Mouse (Mus musculus) ovary, postnatal 36 days (tissue): Measurements from ENCODE around the gene Olfr1357.
"Not testable (repeated sequence)": the region's sequence is repeated elsewhere in the genome, so short reads cannot be mapped to it uniquely, and the experiment has no call there.

ENCODE experiments used
- DNase-seq: peaks from one replicate; pipeline ENCODE4 v3.0.0; 2022; ENCODE audit warnings: low spot score, mixed read lengths

Gene Olfr1357

DNA sequence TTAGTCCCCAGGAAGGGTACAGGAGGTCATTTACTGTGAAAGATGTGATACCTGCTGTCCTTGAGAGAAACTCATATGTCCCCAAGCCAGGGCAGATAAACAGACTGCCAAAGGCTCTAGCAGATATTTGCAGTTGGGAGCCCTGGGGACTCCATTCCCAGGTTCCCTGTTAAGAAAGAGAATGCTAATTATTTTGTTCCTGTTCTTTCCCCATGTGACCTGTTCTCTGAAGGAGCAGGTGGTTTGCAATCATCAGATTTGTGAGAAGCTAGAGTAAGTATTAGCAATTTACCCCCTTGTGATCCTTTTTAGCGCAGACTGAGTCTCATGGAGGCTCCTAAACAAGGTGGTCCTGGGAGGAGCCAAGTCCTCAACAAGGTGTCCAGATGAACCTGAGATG lies at the start of gene Olfr1357:
Gene Olfr1357 (minus strand): TSS at position 101 of the 400 bp plus-strand sequence.
- no peak for DNase-seq

DNA sequence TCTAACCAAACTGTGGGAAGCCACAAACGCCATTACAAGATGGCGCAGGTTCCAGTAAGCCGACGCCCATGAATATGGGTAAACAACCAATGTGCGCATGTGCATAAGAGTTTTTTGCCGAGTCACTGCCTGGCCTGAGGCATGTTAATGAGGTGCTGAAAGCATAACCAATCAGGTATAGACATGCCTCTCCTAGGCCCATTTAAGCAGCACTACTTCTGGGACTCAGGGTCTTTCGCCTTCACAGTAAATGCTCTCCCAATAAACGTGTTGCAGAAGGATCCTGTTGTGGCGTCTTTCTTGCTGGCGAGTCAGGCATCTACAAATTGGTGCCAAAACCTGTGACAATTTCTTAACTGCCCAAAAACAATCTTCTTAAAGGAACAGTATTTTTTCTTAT lies 48.8 kb upstream of the Olfr1357 start:
- not testable (repeated sequence) for DNase-seq

DNA sequence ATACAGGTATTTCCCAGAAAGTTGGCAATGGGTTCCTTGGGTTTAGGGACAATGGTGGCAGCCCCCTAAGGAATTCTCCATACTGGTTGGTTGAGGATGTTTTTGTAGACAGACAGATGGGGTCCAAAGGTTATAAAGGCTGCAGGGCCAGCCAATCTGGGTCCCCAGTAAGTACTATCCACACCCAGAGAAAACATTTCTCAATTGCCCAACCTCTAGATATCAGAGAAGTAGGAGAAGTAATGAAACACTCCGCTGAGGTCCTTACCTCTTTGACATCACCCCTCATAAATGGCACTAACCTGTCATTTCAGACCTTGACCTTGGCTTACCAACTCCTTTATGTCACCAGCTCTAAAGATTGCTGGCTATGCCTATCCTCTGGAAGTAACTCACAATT lies 46.7 kb upstream of the Olfr1357 start:
- no peak for DNase-seq

DNA sequence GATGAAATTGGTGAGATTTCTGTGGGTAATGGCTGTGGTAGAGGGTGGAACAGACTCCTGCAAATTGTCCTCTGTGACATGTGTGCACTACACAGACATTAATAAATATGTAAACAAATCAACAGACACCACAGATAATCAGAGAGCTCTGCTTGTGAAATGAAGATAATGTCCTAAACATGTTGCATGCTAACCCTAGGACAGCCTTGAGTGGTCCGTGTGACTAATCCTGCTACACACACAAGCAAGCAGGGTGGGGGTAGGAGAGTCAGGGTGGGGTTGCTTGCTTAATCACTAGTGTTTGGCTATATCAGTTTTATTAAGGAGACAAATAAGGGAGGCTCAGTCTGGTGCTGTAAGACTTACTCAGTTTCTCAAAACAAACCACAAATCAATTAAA lies 43.3 kb upstream of the Olfr1357 start:
- no peak for DNase-seq

DNA sequence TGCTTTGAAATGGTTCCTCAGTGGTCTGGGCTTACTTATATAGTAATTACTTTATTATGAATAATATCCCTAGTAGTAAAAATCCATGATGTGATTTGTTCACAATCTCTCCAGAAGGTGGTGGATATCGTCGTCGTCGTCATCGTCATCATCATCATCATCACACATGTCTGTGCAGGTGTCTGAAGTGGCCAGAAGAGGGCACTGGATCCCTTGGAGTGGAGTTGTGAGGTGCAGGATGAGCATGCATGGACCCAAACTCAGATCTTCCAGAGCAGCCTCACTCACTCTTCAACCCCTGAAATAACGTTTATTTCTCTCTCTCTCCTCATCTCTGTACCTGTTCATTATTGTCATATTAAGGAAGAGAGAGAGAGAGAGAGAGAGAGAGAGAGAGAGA lies 14.4 kb upstream of the Olfr1357 start:
- peak; percentile 20 for DNase-seq

DNA sequence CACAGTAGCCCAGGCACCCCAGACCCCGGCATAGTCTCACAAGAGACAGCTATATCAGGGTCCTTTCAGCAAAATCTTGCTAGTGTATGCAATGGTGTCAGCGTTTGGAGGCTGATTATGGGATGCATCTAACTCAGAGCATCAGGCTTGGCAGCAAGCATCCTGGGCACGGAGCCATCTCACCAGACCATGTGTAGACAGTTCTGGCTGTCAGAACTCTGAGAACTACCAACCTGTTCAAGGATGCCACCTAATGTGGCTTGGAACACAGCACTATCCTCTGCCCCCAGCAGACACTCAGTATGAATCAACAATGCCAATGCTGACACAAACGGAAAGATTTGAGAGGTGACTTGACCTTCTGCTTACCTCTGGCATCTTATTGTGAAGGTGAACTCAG lies 12.3 kb upstream of the Olfr1357 start:
- no peak for DNase-seq

DNA sequence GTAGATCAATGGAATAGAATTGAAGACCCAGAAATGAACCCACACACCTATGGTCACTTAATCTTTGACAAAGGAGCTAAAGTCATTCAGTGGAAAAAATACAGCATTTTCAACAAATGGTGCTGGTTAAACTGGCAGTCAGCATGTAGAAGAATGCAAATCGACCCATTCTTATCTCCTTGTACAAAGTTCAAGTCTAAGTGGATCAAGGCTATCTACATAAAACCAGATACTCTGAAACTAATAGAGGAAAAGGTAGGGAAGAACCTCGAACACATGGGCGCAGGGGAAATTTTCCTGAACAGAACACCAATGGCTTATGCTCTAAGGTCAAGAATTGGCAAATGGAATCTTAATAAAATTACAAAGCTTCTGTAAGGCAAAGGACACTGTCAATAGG lies 5.3 kb upstream of the Olfr1357 start:
- DNase-seq = not testable (repeated sequence)

DNA sequence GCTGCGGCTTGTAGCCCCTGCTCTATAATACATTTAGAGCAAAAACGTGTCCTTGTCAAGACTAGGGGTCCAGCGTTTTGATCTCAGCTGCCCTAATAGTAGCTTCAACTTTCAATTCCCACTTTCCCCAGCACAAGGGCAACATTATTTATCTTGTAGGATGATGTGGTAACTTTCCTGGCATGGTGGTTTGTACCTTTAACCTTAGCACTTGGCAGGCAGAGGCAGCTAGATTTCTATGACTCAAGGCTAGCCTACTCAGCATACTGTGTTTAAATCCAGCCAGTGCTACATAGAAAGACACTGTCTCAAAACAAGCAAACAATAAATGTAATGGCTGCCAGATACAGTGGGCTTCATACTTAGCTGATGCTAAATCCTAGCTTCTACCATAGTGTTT lies 10.3 kb downstream of the Olfr1357 start:
- DNase-seq = no peak

DNA sequence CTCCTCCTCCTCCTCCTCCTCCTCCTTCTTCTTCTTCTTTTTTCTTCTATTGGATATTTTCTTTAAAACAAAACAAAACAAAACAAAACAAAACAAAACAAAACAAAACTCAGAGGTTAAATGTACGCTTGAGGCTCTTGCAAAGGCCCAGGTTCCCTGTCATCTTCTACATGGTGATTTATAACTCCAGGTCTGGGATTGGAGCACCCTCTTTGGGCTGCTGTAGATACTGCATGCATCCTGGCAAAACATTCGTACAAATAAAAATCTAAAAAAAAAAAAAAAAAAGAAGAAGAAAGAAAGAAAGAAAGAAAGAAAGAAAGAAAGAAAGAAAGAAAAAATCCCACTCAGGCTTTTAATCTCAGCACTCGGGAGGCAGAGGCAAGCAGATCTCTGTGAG lies 12.8 kb downstream of the Olfr1357 start:
- peak; percentile 28 for DNase-seq

DNA sequence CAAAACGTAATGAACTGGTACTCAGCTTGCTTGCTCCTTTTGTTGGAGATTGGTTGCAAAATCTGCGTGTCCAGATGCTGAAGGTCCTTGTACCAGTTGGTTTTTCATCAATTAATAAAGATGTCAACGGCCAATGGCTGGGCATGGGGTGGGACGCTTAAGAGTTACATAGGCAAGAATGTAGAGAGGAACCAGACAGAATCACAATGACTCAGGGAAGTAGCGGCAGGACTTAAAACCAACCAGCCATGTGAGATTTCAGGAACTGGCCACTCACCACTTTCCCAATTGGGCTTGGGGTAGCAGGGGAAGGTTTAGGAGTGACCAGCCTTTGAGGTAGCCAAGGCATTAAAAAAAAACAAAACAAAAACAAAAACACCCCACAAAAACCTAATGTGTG lies 18.0 kb downstream of the Olfr1357 start:
- DNase-seq = no peak

DNA sequence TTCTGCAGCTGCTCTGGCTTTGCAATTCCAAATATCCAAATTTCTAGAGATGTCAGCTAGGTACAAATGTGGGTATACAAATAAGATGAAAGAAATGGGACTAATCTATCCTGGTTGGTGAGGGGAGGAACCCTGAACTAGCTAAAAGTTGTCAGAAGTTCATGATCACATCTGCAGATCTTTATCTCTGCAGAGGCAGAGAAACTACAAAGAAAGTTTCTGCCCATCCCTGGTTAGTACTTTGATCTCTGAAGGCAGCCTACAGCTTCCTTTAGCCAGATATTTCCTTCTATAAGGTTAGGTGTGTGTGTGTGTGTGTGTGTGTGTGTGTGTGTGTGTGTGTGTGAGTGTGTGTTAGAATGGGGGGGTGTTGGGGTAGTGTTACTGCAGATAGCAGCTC lies 23.3 kb downstream of the Olfr1357 start:
- no peak for DNase-seq

DNA sequence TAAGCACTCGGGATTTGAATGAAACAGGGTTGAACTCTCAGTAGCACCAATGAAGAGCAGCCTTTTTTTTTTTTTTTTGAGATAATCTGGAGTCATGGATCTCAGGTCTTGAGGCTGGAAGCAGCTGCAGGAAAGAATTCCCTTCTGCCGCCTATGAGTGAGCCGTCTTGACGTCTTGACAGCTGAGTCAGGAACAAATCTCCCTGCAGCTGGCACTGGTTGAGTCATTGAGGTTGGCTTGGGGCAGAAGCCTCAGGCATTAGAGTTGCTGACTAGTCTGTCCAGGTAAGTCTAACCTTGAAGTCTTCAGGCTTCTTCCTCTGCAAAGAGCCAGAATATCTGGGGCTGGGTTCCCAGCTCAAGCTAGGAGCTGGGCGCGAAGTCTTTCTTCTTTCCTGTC lies 23.7 kb downstream of the Olfr1357 start:
- DNase-seq = no peak

DNA sequence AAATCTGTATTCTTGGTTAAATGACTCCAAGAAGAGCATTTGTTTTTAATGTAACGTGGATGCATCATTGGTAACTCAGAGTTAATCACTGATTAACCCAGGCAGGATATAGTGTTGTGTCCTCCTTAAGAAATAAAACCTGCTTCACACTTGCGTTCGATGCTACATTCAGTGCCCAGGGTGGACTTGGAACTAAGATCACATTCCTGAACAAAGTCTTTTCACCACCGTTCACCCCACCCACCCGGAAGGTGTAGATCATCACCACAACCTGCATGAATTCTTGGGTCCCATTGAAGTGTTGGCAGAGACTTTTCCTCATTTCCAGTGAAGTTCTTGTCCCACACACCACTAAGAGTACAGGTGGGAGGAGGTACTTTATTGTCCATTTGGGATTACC lies 24.1 kb downstream of the Olfr1357 start:
- no peak for DNase-seq

DNA sequence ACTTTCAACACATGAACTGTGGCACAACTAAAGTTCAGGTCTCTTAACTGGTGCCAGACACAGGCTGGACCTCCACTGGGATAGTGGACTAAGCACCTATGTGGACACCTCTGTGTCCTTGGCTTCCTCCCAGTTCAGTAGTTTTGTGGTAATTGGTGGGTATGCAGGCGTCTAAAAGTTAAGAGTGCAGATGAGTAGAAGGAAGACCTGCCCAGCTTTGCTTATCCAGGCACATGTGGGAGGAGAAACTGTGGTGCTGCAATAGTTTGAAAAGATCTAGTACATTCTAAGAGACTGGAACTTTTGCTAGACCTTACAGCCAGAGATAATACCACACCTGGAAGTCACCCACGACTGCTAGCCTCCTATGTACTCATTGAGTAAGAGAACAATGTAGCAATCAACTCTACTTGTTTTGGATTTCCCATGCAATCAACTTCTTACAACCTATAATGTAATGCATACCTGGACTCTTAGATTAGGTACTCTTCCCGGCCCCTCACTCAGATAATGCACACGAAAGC lies 25.0 kb downstream of the Olfr1357 start:
- no peak for DNase-seq

DNA sequence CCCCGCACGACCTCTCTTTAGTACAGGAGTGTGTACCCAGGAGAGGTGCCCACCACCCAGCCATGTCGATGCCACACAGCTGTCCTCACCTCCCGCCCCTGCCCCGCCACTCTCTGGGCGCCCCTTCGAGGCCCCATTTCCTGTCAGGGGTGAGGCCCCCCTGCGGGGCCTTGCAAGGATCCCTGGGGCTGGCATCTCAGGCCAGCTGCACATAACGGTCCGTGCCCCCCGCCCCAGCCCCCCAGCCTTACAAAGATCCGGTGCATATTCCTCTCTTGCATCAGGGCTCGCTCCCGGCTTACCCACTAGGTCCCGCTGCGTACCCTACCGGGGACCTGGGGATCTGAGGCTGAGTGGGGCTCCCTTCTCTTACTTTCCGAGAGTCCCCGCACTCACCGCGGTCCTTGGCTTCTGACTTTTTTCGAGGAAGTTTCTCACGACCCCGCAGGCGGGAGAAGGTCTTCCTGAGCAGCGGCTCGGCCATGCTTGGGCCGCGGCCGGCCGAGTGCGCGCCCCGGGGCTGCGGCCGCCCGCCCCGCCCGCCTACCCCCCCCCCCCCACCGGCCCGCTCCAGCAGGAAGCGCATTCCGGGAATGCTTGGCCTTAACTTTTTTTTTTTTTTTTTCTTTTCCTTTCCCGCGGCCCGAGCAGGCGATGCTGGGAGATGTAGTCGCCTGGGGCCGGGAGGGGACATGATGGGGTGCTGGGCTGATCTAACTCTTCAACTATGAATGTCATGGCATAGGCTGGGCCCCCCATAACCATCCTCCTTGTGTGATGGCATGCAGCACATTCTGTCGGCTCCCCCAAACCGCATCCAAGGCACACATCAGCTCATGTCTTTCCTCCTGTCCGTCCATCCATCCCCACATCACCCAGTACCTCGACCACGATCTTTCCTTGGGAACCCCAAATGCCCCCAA lies 26.2 kb downstream of the Olfr1357 start, which contains the start of gene Syde1:
Gene Syde1 (minus strand): TSS at position 559 of the 923 bp plus-strand sequence.
- peak; percentile 60 for DNase-seq

DNA sequence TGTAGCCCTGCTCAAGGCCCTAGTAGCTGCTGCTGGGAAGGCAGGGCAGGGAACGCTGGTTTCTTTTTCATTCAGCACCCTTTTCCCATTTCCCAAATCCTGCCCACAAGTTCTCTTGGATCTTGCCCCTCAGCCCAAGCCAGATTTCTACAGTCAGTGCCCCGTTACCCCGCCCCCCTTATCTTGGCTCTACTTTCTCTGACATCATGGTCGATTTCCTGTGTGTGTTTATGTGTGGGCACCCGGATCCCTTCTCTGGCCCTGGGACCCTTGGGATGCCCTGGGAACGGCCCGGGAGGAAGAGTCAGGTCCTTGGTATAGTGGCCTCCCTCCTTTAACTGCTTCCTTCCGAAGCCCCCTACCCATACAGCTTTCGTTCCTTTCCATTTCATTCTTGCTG lies 27.1 kb downstream of the Olfr1357 start:
- DNase-seq = no peak

DNA sequence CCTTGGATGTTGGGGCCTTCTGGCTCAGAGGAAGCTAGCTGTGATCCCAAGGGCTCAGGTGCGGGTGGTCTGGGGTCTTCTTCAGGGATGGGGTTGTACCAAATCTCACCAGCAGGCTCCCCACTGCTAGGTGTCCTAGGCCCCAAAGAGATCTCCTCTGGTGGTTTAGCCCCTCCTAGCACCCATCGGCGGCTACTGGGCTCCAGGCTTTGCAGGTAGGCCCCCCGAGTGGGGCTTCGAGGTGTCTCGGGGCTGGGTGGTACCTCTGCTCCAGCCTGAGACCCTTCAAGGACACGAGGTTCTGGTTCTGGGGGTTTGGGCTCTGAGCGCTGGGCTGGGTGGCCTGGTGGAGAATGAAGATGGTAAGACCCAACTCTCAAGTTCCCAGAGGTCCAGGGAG lies 28.0 kb downstream of the Olfr1357 start:
- DNase-seq = no peak

DNA sequence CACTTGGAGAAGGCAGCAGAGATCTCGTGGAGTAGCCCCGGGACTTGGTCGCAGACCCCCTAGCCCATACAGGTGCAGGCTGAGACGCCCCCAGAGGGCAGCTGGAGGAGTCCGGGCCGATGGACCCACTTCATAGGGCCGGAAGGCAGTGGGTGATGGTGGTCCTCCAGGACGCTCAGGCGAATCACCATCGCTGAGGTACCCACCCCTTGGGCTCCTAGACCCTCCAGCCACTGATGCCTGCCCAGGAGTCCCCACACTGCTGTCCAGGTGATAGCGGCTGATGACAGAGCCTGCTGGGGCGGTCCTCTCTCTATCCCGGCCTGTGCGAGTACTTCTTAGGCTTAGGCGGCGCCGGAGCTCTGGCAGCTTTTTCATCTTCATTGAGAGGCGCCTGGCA lies 28.6 kb downstream of the Olfr1357 start:
- no peak for DNase-seq

DNA sequence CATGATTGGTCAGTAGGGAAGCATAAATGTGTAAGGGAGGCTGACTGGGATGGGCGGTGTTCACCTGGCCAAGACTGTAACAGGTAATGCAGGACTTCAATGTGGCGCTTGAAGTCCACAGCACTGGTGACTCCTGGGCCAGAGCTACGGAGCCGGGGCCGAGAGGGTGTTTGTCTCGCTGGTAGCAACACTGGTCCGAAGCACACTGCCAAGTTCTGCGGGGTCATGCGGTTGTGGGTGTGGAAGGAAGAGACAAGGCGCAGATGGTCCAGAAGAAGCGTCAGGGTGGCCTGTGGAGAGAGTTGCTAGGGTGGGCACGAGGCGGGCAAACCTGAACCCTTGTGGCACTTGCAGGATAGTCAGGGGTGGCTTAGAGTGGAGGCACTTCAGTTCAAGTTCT lies 31.8 kb downstream of the Olfr1357 start:
- no peak for DNase-seq

DNA sequence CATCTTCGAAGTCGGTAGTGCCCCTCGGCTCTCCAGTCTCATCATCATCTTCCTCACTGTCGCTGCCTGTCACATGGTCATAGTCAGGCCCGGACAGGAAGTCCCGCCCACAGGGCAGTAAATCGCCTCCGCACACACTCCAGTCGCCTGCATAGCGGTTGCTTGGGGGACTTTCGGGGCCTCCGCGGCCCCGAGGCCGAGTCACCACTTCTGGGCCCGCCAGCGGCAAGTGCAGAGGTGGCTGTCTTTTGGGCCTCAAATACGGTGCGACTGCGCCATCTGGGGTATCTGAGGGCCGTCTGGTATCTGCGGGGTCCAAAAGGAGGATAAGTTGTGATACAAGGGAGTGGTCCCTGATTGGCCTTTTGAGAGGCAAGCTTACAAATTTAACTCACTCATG lies 32.3 kb downstream of the Olfr1357 start:
- no peak for DNase-seq

DNA sequence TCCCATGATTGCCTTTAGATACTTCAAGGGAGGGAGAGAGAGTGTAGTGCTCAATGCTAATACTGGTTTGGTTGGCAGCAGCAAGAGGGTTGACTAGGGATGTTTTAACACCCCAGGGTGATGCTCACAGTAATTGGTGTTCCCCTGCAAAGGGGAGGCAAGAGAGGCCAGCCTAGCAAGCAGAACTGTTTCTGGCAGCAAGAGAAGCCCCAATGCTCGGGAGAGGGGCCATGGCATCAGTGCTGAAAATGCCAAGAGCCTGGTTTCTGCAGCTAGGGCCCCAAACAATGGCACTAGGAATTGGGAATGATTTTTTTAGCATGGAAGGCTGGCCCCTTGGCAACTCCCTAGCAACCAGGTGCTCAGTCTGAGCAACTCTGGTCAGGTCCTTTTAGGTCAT lies 32.9 kb downstream of the Olfr1357 start:
- DNase-seq = no peak

DNA sequence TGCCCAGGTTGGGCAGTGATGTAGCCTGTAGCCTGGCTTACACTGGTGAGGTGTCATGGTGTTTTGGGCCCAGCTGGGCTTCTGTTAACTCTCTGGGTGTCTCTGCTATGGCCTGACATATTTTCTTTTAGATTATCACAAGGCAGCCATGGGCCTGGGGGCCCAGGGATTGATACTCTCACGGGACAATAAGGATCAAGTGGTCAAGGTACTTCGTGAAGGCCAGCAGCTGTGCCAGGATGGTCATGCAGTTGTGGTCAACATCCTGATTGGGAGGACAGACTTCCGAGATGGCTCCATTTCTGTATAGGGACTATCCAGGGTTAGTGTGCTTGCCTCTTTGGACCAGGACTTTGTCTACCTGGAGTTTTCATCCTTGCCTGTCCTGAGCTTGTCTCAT lies 33.9 kb downstream of the Olfr1357 start:
- DNase-seq = no peak

DNA sequence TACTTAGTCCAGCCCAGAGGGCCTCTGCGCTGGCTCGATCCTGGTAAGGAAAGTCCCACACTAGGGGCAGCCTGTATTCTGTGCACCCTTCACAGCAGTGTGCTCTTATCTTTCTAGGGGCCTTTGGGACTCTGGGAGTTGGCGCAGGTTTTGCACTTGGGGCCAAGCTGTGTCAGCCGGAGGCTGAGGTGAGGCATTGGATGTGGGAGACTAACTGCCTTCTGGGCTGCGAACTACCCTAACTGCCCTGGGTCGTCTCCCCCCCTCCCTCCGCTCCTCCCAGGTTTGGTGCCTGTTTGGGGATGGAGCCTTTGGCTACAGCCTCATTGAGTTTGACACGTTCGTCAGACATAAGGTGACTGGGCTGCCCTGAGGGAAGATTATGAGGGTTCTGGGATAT lies 34.5 kb downstream of the Olfr1357 start:
- no peak for DNase-seq

DNA sequence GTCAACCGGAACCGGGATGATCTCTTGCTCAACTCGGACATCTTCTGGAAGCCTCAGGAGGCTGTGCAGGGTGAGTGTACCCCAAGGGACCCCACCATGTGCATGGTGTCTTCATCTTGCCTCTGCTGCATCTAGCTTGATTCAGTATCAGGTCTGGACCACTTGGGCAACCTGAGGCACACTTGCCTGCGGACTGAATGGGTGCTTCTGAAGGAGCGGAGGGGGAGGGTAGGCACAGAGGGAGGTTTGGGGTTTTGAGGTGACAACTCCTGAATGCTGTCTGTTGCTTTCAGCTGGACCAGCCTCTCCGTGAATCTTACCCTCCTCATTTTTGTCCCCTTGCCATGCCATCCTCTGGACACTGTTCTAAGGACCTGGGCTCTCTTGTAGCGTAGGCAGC lies 36.8 kb downstream of the Olfr1357 start:
- no peak for DNase-seq
